Mouse (Mus musculus) limb, embryonic 15.5 days (tissue): Measurements from ENCODE around the gene Lsp1. TPM values are rescaled to one million over a fixed set of nuclear protein-coding genes. Genes with fewer than 3 reads are reported as not detected.

Experiments used
- ATAC-seq: fragments of 200-750 bp; cut with Nextera tagmentation; 2 replicates; pipeline ENCODE4 v1.8.0; 2017; ENCODE audit warnings: low read depth, moderate TSS enrichment; ENCODE audit not compliant: insufficient number of reproducible peaks, low FRiP score, low TSS enrichment
- H3K27ac ChIP-seq: fragments of 300-500 bp; sonication (generic); 2 replicates; pipeline ENCODE4 v1.5.1; 2015; ENCODE audit warnings: moderate library complexity, mild to moderate bottlenecking, inconsistent platforms
- H3K27me3 ChIP-seq: fragments of 300-500 bp; sonication (generic); 2 replicates; pipeline ENCODE4 v1.6.1; 2015; ENCODE audit warnings: inconsistent platforms
- H3K36me3 ChIP-seq: fragments of 300-500 bp; sonication (generic); 2 replicates; pipeline ENCODE4 v1.6.1; 2015; ENCODE audit warnings: inconsistent platforms
- H3K4me1 ChIP-seq: fragments of 300-500 bp; sonication (generic); 2 replicates; pipeline ENCODE4 v1.6.1; 2015; ENCODE audit warnings: inconsistent platforms
- H3K4me2 ChIP-seq: fragments of 300-500 bp; sonication (generic); 2 replicates; pipeline ENCODE4 v1.6.1; 2015; ENCODE audit warnings: mild to moderate bottlenecking, inconsistent platforms
- H3K4me3 ChIP-seq: fragments of 300-500 bp; sonication (generic); 2 replicates; pipeline ENCODE4 v1.5.1; 2015; ENCODE audit warnings: mild to moderate bottlenecking, inconsistent platforms
- H3K9ac ChIP-seq: fragments of 300-500 bp; sonication (generic); 2 replicates; pipeline ENCODE4 v1.6.1; 2015; ENCODE audit warnings: inconsistent platforms
- H3K9me3 ChIP-seq: fragments of 300-500 bp; sonication (generic); 2 replicates; pipeline ENCODE4 v1.6.1; 2016; ENCODE audit warnings: inconsistent platforms
- WGBS: fragments of 180-500 bp; shearing (Covaris S2); methylation state at CpG from one replicate; pipeline ENCODE4 v1.1.7; 2015; 5-methylcytosine and 5-hydroxymethylcytosine counted together
- polyA plus RNA-seq: library from polyadenylated mRNA; unstranded; fragments of >200 nt; fragmentation: Nextera tagmentation; extraction: Ambion mirVana; gene quantifications from 2 replicates; pipeline ENCODE4 v1.2.1, GENCODE M21; 2015

Gene Lsp1
- polyA plus RNA-seq = 57.3 and 63.3 TPM in 2 replicates

- no peaks in the 10 kb centered on the region for H3K27me3 ChIP-seq
- 94% methylated on average over 7 of the region's 7 CpGs for WGBS
- peak within 1 kb of the TSS; percentile 89; the same call in 1 of the 2 replicates for H3K27ac ChIP-seq
- no peak for ATAC-seq
- peaks cover 31% of the 10 kb centered on the region for H3K4me1 ChIP-seq
- H3K4me3 ChIP-seq = no peak within 1 kb of the TSS
- no peaks in the 10 kb centered on the region for H3K36me3 ChIP-seq
- H3K9ac ChIP-seq = no peak within 1 kb of the TSS
- no peak within 1 kb of the TSS for H3K4me2 ChIP-seq
- H3K9me3 ChIP-seq = no peaks in the 10 kb centered on the region
Measured at GRCm38 (mm10) chr7:142460636-142461077, at the start of gene Lsp1. TSS of gene Lsp1 (plus strand) at chr7:142460809.

- WGBS = 91% methylated on average over 6 of the region's 6 CpGs
- H3K27me3 ChIP-seq = no peaks in the 10 kb centered on the region
- H3K4me2 ChIP-seq = no peak overlapping the region
- no peaks in the 10 kb centered on the region for H3K9me3 ChIP-seq
- no peaks in the 10 kb centered on the region for H3K36me3 ChIP-seq
- no peak for ATAC-seq
- H3K9ac ChIP-seq = no peak overlapping the region
- no peak overlapping the region for H3K27ac ChIP-seq
- no peak overlapping the region for H3K4me3 ChIP-seq
- no peaks in the 10 kb centered on the region for H3K4me1 ChIP-seq
Measured at GRCm38 (mm10) chr7:142413285-142413684, 47.3 kb upstream of the Lsp1 start.

GRCm38 (mm10) chr7:142415314-142415713, 45.3 kb upstream of the Lsp1 start:
- Histone ChIP-seq H3K4me1 (no peaks in the 10 kb centered on the region), H3K9me3 (no peaks in the 10 kb centered on the region), H3K27me3 (no peaks in the 10 kb centered on the region), H3K27ac (no peak overlapping the region), H3K4me2 (no peak overlapping the region), H3K9ac (no peak overlapping the region), H3K4me3 (no peak overlapping the region), H3K36me3 (no peaks in the 10 kb centered on the region)
- ATAC-seq = no peak
- WGBS = 43% methylated on average over 4 of the region's 4 CpGs

- ATAC-seq = no peak
Measured at GRCm38 (mm10) chr7:142416225-142416624, 44.4 kb upstream of the Lsp1 start.

GRCm38 (mm10) chr7:142418027-142418426, 42.6 kb upstream of the Lsp1 start:
- H3K4me3 ChIP-seq = no peak overlapping the region
- H3K36me3 ChIP-seq = no peaks in the 10 kb centered on the region
- WGBS = 94% methylated on average over 2 of the region's 2 CpGs
- ATAC-seq = no peak
- H3K27ac ChIP-seq = no peak overlapping the region
- H3K27me3 ChIP-seq = no peaks in the 10 kb centered on the region
- no peaks in the 10 kb centered on the region for H3K9me3 ChIP-seq
- no peak overlapping the region for H3K4me2 ChIP-seq
- H3K4me1 ChIP-seq = no peaks in the 10 kb centered on the region
- no peak overlapping the region for H3K9ac ChIP-seq

More at GRCm38 (mm10) chr7:142416225-142416624, 44.4 kb upstream of the Lsp1 start:
- no peaks in the 10 kb centered on the region for H3K27me3 ChIP-seq
- no peaks in the 10 kb centered on the region for H3K36me3 ChIP-seq
- no peak overlapping the region for H3K4me2 ChIP-seq
- no peak overlapping the region for H3K4me3 ChIP-seq
- no peaks in the 10 kb centered on the region for H3K4me1 ChIP-seq
- 74% methylated on average over 3 of the region's 3 CpGs for WGBS
- no peaks in the 10 kb centered on the region for H3K9me3 ChIP-seq
- no peak overlapping the region for H3K27ac ChIP-seq
- H3K9ac ChIP-seq = no peak overlapping the region

- H3K9ac ChIP-seq = no peak overlapping the region
- no peaks in the 10 kb centered on the region for H3K27me3 ChIP-seq
- H3K4me3 ChIP-seq = no peak overlapping the region
- no peak overlapping the region for H3K4me2 ChIP-seq
- WGBS = 85% methylated on average over 8 of the region's 8 CpGs
- H3K36me3 ChIP-seq = no peaks in the 10 kb centered on the region
- no peak for ATAC-seq
- no peaks in the 10 kb centered on the region for H3K4me1 ChIP-seq
- H3K27ac ChIP-seq = no peak overlapping the region
- H3K9me3 ChIP-seq = no peaks in the 10 kb centered on the region
Measured at GRCm38 (mm10) chr7:142418679-142419078, 41.9 kb upstream of the Lsp1 start.

GRCm38 (mm10) chr7:142419887-142420286, 40.7 kb upstream of the Lsp1 start:
- no peaks in the 10 kb centered on the region for H3K4me1 ChIP-seq
- no peak overlapping the region for H3K9ac ChIP-seq
- WGBS = 78% methylated on average over 5 of the region's 5 CpGs
- H3K9me3 ChIP-seq = no peaks in the 10 kb centered on the region
- no peaks in the 10 kb centered on the region for H3K27me3 ChIP-seq
- no peaks in the 10 kb centered on the region for H3K36me3 ChIP-seq
- no peak for ATAC-seq
- H3K4me2 ChIP-seq = no peak overlapping the region
- H3K4me3 ChIP-seq = no peak overlapping the region
- no peak overlapping the region for H3K27ac ChIP-seq

GRCm38 (mm10) chr7:142421826-142422225, 38.8 kb upstream of the Lsp1 start:
- Histone ChIP-seq H3K9ac (no peak overlapping the region), H3K4me3 (no peak overlapping the region), H3K4me1 (0 out of 2 replicates have a peak, but pooled peaks cover 2% of the 10 kb centered on the region), H3K9me3 (no peaks in the 10 kb centered on the region), H3K36me3 (no peaks in the 10 kb centered on the region), H3K27me3 (no peaks in the 10 kb centered on the region), H3K27ac (no peak overlapping the region), H3K4me2 (no peak overlapping the region)
- no peak for ATAC-seq
- 80% methylated on average over 2 of the region's 2 CpGs for WGBS

GRCm38 (mm10) chr7:142425641-142426213, 34.9 kb upstream of the Lsp1 start:
- no peak for ATAC-seq
- H3K27me3 ChIP-seq = no peaks in the 10 kb centered on the region
- no peak overlapping the region for H3K4me3 ChIP-seq
- 70% methylated on average over 11 of the region's 11 CpGs for WGBS
- no peak overlapping the region for H3K9ac ChIP-seq
- no peaks in the 10 kb centered on the region for H3K36me3 ChIP-seq
- H3K4me1 ChIP-seq = peaks cover 33% of the 10 kb centered on the region
- H3K4me2 ChIP-seq = no peak overlapping the region
- H3K9me3 ChIP-seq = no peaks in the 10 kb centered on the region
- H3K27ac ChIP-seq = no peak overlapping the region

- Histone ChIP-seq H3K9ac (no peak overlapping the region), H3K4me3 (no peak overlapping the region), H3K27ac (peak overlapping the region; percentile 92), H3K4me1 (peaks cover 45% of the 10 kb centered on the region), H3K36me3 (no peaks in the 10 kb centered on the region), H3K4me2 (no peak overlapping the region), H3K27me3 (no peaks in the 10 kb centered on the region), H3K9me3 (no peaks in the 10 kb centered on the region)
- ATAC-seq = no peak
- WGBS = 12% methylated on average over 7 of the region's 7 CpGs
Measured at GRCm38 (mm10) chr7:142428213-142428612, 32.4 kb upstream of the Lsp1 start.

GRCm38 (mm10) chr7:142430160-142430678, 30.4 kb upstream of the Lsp1 start:
- WGBS = 22% methylated on average over 12 of the region's 12 CpGs
- Histone ChIP-seq H3K9me3 (no peaks in the 10 kb centered on the region), H3K27ac (peak overlapping the region; percentile 92), H3K4me3 (no peak overlapping the region), H3K36me3 (no peaks in the 10 kb centered on the region), H3K4me1 (peaks cover 64% of the 10 kb centered on the region), H3K9ac (no peak overlapping the region), H3K27me3 (no peaks in the 10 kb centered on the region), H3K4me2 (no peak overlapping the region; the same call in 1 of the 2 replicates)
- peak; percentile 81 for ATAC-seq

GRCm38 (mm10) chr7:142431106-142431505, 29.5 kb upstream of the Lsp1 start:
- no peak overlapping the region for H3K4me2 ChIP-seq
- no peaks in the 10 kb centered on the region for H3K9me3 ChIP-seq
- ATAC-seq = peak; percentile 13
- peak overlapping the region; percentile 92 for H3K27ac ChIP-seq
- no peak overlapping the region for H3K9ac ChIP-seq
- H3K4me1 ChIP-seq = peaks cover 68% of the 10 kb centered on the region
- H3K27me3 ChIP-seq = no peaks in the 10 kb centered on the region
- 78% methylated on average over 14 of the region's 14 CpGs for WGBS
- H3K4me3 ChIP-seq = no peak overlapping the region
- H3K36me3 ChIP-seq = no peaks in the 10 kb centered on the region
